Mouse (Mus musculus) megakaryocyte, embryonic 14.5 days (primary cell): ENCODE results near the gene Doc2a.

Source experiments
- FLI1 ChIP-seq: IDR thresholded peaks from 2 replicates; pipeline ENCODE4 v1.6.1; 2012; ENCODE audit warnings: low read length, inconsistent platforms, mixed read lengths
- GATA1 ChIP-seq: IDR thresholded peaks from 3 replicates; pipeline ENCODE4 v1.6.1; 2012; ENCODE audit warnings: mixed read lengths, low read length, inconsistent platforms, borderline replicate concordance

- TF ChIP-seq GATA1 (no peak), FLI1 (no peak)
Observed at GRCm38 (mm10) chr7:126817595-126817994, 29.6 kb upstream of the Doc2a start.
